Mouse (Mus musculus) lung, embryonic 16.5 days (tissue): Measurements from ENCODE around the gene Tmem43. TPM values are rescaled to one million over a fixed set of nuclear protein-coding genes. Genes with fewer than 3 reads are reported as not detected.

Experiments
- ATAC-seq: fragments of 200-750 bp; cut with Nextera tagmentation; 2 replicates; pipeline ENCODE4 v1.8.0; 2017; ENCODE audit warnings: low read depth, mild to moderate bottlenecking, moderate library complexity
- H3K27ac ChIP-seq: fragments of 300-500 bp; sonication (generic); 2 replicates; pipeline ENCODE4 v1.5.1; 2014; ENCODE audit warnings: mild to moderate bottlenecking, control low read depth, low read length
- H3K27me3 ChIP-seq: fragments of 300-500 bp; sonication (generic); 2 replicates; pipeline ENCODE4 v1.6.1; 2014; ENCODE audit warnings: low read depth, low read length, mixed read lengths; ENCODE audit not compliant: control insufficient read depth, insufficient read depth
- H3K36me3 ChIP-seq: fragments of 300-500 bp; sonication (generic); 2 replicates; pipeline ENCODE4 v1.6.1; 2014; ENCODE audit warnings: low read length; ENCODE audit not compliant: control insufficient read depth, insufficient read depth
- H3K4me1 ChIP-seq: fragments of 300-500 bp; sonication (generic); replicated peaks from 2 replicates; pipeline ENCODE4 v1.6.1; 2014; ENCODE audit warnings: low read length, mixed read lengths; ENCODE audit not compliant: control insufficient read depth, insufficient read depth
- H3K4me2 ChIP-seq: fragments of 300-500 bp; sonication (generic); 2 replicates; pipeline ENCODE4 v1.6.1; 2014; ENCODE audit warnings: low read depth, low read length, control low read depth
- H3K4me3 ChIP-seq: fragments of 300-500 bp; sonication (generic); 2 replicates; pipeline ENCODE4 v1.5.1; 2014; ENCODE audit warnings: mild to moderate bottlenecking, low read length, control low read depth
- H3K9ac ChIP-seq: fragments of 300-500 bp; sonication (generic); 2 replicates; pipeline ENCODE4 v1.6.1; 2014; ENCODE audit warnings: low read length, control low read depth
- H3K9me3 ChIP-seq: fragments of 300-500 bp; sonication (generic); 2 replicates; pipeline ENCODE4 v1.6.1; 2016; ENCODE audit warnings: low read length; ENCODE audit not compliant: control insufficient read depth
- WGBS: fragments of 180-500 bp; shearing (Covaris S2); extraction: QIAGEN DNeasy Blood & Tissue Kit; methylation state at CpG from one replicate; pipeline ENCODE4 v1.1.7; 2014; 5-methylcytosine and 5-hydroxymethylcytosine counted together
- polyA plus RNA-seq: library from polyadenylated mRNA; unstranded; fragments of >200 nt; fragmentation: Nextera tagmentation; extraction: Ambion mirVana; gene quantifications from 2 replicates; pipeline ENCODE4 v1.2.1, GENCODE M21; 2015

Tmem43 gene
- 52.4 and 57.1 TPM in 2 replicates for polyA plus RNA-seq

GRCm38 (mm10) chr6:91472868-91473804 is at the start of gene Tmem43, which contains the start of gene Chchd4:
TSS of gene Tmem43 (plus strand) at chr6:91473703.
TSS of gene Chchd4 (minus strand) at chr6:91473546.
- Histone ChIP-seq H3K4me3 (peak within 1 kb of the TSS; percentile 87), H3K27me3 (no peaks in the 10 kb centered on the region)

GRCm38 (mm10) chr6:91424151-91424550 is 49.4 kb upstream of the Tmem43 start:
- Histone ChIP-seq H3K4me2 (no peak overlapping the region), H3K9me3 (no peaks in the 10 kb centered on the region), H3K27ac (no peak overlapping the region), H3K9ac (no peak overlapping the region), H3K36me3 (no peaks in the 10 kb centered on the region), H3K4me1 (no peaks in the 10 kb centered on the region), H3K27me3 (no peaks in the 10 kb centered on the region), H3K4me3 (no peak overlapping the region)
- 39% methylated on average over 4 of the region's 4 CpGs for WGBS
- ATAC-seq, result no peak

More at GRCm38 (mm10) chr6:91472868-91473804, at the start of gene Tmem43, which contains the start of gene Chchd4:
- Histone ChIP-seq H3K4me2 (peak within 1 kb of the TSS; percentile 79), H3K4me1 (peaks cover 15% of the 10 kb centered on the region), H3K27ac (peak within 1 kb of the TSS; percentile 77), H3K9me3 (no peaks in the 10 kb centered on the region), H3K36me3 (0 out of 2 replicates have a peak, but pooled peaks cover 2% of the 10 kb centered on the region), H3K9ac (peak within 1 kb of the TSS; percentile 87)
- ATAC-seq, result peak; percentile 97
- WGBS, result under 1% methylated on average over 74 of the region's 74 CpGs

- WGBS, result 2% methylated on average over 30 of the region's 30 CpGs
Measured at GRCm38 (mm10) chr6:91440474-91441144, 32.9 kb upstream of the Tmem43 start.

GRCm38 (mm10) chr6:91441145-91441662 is 32.3 kb upstream of the Tmem43 start:
- no peaks in the 10 kb centered on the region for H3K36me3 ChIP-seq
- peak overlapping the region; percentile 67 for H3K4me2 ChIP-seq
- H3K9ac ChIP-seq, result peak overlapping the region; percentile 77
- H3K9me3 ChIP-seq, result no peaks in the 10 kb centered on the region
- peak overlapping the region; percentile 69 for H3K4me3 ChIP-seq
- H3K4me1 ChIP-seq, result peaks cover 4% of the 10 kb centered on the region; the same call in 1 of the 2 replicates
- H3K27ac ChIP-seq, result peak overlapping the region; percentile 20; the same call in 1 of the 2 replicates
- peaks cover 4% of the 10 kb centered on the region; the same call in 1 of the 2 replicates for H3K27me3 ChIP-seq
- ATAC-seq, result peak; percentile 53
- WGBS, result 4% methylated on average over 19 of the region's 19 CpGs

More at GRCm38 (mm10) chr6:91440474-91441144, 32.9 kb upstream of the Tmem43 start:
- H3K36me3 ChIP-seq, result no peaks in the 10 kb centered on the region
- H3K27me3 ChIP-seq, result peaks cover 4% of the 10 kb centered on the region; the same call in 1 of the 2 replicates
- peak overlapping the region; percentile 67 for H3K4me2 ChIP-seq
- peak overlapping the region; percentile 77 for H3K9ac ChIP-seq
- H3K27ac ChIP-seq, result peak overlapping the region; percentile 66; the same call in 1 of the 2 replicates
- no peaks in the 10 kb centered on the region for H3K9me3 ChIP-seq
- peak; percentile 98 for ATAC-seq
- H3K4me3 ChIP-seq, result peak overlapping the region; percentile 69
- peaks cover 4% of the 10 kb centered on the region; the same call in 1 of the 2 replicates for H3K4me1 ChIP-seq

- 78% methylated on average over 3 of the region's 3 CpGs for WGBS
- H3K9me3 ChIP-seq, result no peaks in the 10 kb centered on the region
- H3K36me3 ChIP-seq, result no peaks in the 10 kb centered on the region
- no peak overlapping the region for H3K4me3 ChIP-seq
- no peak for ATAC-seq
- no peaks in the 10 kb centered on the region; the same call in 1 of the 2 replicates for H3K27me3 ChIP-seq
- no peak overlapping the region for H3K9ac ChIP-seq
- H3K27ac ChIP-seq, result no peak overlapping the region
- H3K4me2 ChIP-seq, result no peak overlapping the region
- peaks cover 4% of the 10 kb centered on the region; the same call in 1 of the 2 replicates for H3K4me1 ChIP-seq
Measured at GRCm38 (mm10) chr6:91445316-91445715, 28.2 kb upstream of the Tmem43 start.

GRCm38 (mm10) chr6:91449472-91450225 is 23.9 kb upstream of the Tmem43 start:
- Histone ChIP-seq H3K4me2 (no peak overlapping the region), H3K4me1 (no peaks in the 10 kb centered on the region), H3K4me3 (no peak overlapping the region), H3K27ac (no peak overlapping the region), H3K27me3 (no peaks in the 10 kb centered on the region; the same call in 1 of the 2 replicates), H3K9me3 (no peaks in the 10 kb centered on the region), H3K36me3 (no peaks in the 10 kb centered on the region), H3K9ac (no peak overlapping the region)
- no peak for ATAC-seq
- WGBS, result 36% methylated on average over 3 of the region's 3 CpGs

- Histone ChIP-seq H3K9me3 (no peaks in the 10 kb centered on the region), H3K36me3 (no peaks in the 10 kb centered on the region), H3K27ac (no peak overlapping the region), H3K27me3 (no peaks in the 10 kb centered on the region; the same call in 1 of the 2 replicates), H3K4me2 (no peak overlapping the region), H3K4me3 (no peak overlapping the region), H3K9ac (no peak overlapping the region), H3K4me1 (no peaks in the 10 kb centered on the region)
- WGBS, result 63% methylated on average over 1 of the region's 1 CpGs
- no peak for ATAC-seq
Measured at GRCm38 (mm10) chr6:91452056-91452455, 21.4 kb upstream of the Tmem43 start.

GRCm38 (mm10) chr6:91454546-91454945 is 19.0 kb upstream of the Tmem43 start:
- Histone ChIP-seq H3K4me3 (no peak overlapping the region), H3K4me2 (no peak overlapping the region), H3K9ac (no peak overlapping the region), H3K4me1 (no peaks in the 10 kb centered on the region), H3K27ac (no peak overlapping the region), H3K27me3 (no peaks in the 10 kb centered on the region), H3K36me3 (no peaks in the 10 kb centered on the region), H3K9me3 (no peaks in the 10 kb centered on the region)
- ATAC-seq, result no peak
- WGBS, result 20% methylated on average over 5 of the region's 5 CpGs
